Mouse (Mus musculus) kidney, adult 8-10 months (tissue): Measurements from ENCODE around the gene Kcnk18.

ENCODE experiments used
- DNase-seq, 2 experiments: peaks; one replicate each; pipeline ENCODE4 v3.0.0; 2022

The Kcnk18 gene

GRCm38 (mm10) chr19:59232786-59233185, 13.8 kb downstream of the Kcnk18 start:
- DNase-seq, result no peak

- DNase-seq, result no peak
These were observed 16.0 kb downstream of the Kcnk18 start for GRCm38 (mm10) chr19:59235001-59235400.

- DNase-seq, result no peak
These were observed 17.0 kb downstream of the Kcnk18 start for GRCm38 (mm10) chr19:59236046-59236445.

GRCm38 (mm10) chr19:59238630-59239029, 19.6 kb downstream of the Kcnk18 start:
- DNase-seq, result no peak

GRCm38 (mm10) chr19:59239124-59239817, 20.3 kb downstream of the Kcnk18 start:
- peak; percentile 64 to 89 for DNase-seq

GRCm38 (mm10) chr19:59241987-59242386, 23.0 kb downstream of the Kcnk18 start:
- no peak for DNase-seq

GRCm38 (mm10) chr19:59243057-59243456, 24.0 kb downstream of the Kcnk18 start:
- DNase-seq, result no peak

- DNase-seq, result no peak
These were observed 29.1 kb downstream of the Kcnk18 start for GRCm38 (mm10) chr19:59248144-59248543.

GRCm38 (mm10) chr19:59248553-59249286, 29.7 kb downstream of the Kcnk18 start:
- DNase-seq, result no peak

- DNase-seq, result no peak
These were observed 33.6 kb downstream of the Kcnk18 start for GRCm38 (mm10) chr19:59252651-59253050.

- DNase-seq, result no peak
These were observed 40.6 kb downstream of the Kcnk18 start for GRCm38 (mm10) chr19:59259633-59260032.

- DNase-seq, result no peak
These were observed 41.9 kb downstream of the Kcnk18 start, which contains the start of gene Slc18a2 for GRCm38 (mm10) chr19:59260718-59261442. TSS of gene Slc18a2 (plus strand) at chr19:59260896.

- DNase-seq, result no peak
These were observed 42.6 kb downstream of the Kcnk18 start for GRCm38 (mm10) chr19:59261604-59262003.

- DNase-seq, result no peak
These were observed 44.2 kb downstream of the Kcnk18 start for GRCm38 (mm10) chr19:59263171-59263570.

- no peak for DNase-seq
These were observed 46.0 kb downstream of the Kcnk18 start for GRCm38 (mm10) chr19:59264838-59265532.

GRCm38 (mm10) chr19:59265907-59266306, 46.9 kb downstream of the Kcnk18 start:
- no peak for DNase-seq

- no peak for DNase-seq
These were observed 48.5 kb downstream of the Kcnk18 start for GRCm38 (mm10) chr19:59267417-59267963.

GRCm38 (mm10) chr19:59273190-59273589, 54.2 kb downstream of the Kcnk18 start:
- DNase-seq, result no peak

GRCm38 (mm10) chr19:59276354-59276753, 57.3 kb downstream of the Kcnk18 start:
- no peak for DNase-seq

GRCm38 (mm10) chr19:59280841-59281240, 61.8 kb downstream of the Kcnk18 start:
- DNase-seq, result no peak

- no peak for DNase-seq
These were observed 63.0 kb downstream of the Kcnk18 start for GRCm38 (mm10) chr19:59282001-59282400.
